Mouse (Mus musculus) mouse trophoblast stem cell (cell line): ENCODE measurements at regions not wholly inside any gene's neighbourhood (a gene's known extent, or its start where the extent isn't known, plus 50 kb on each side); places are given as distances from the start of the nearest gene placed in this dataset.
"Not testable (repeated sequence)": the region's sequence is repeated elsewhere in the genome, so short reads cannot be mapped to it uniquely, and the experiment has no call there.

ENCODE experiments used
- in situ Hi-C, 2 experiments: fragments of 300-500 bp; cut with MseI, MboI; formaldehyde crosslinking; loops; 2 replicates in 1 of 2; 3 replicates in 1 of 2; pipeline ENCODE4 v1.15.1; 2025

GRCm38 (mm10) chr10:68943239-68943638, 208.0 kb upstream of the Rhobtb1 start:
- in situ Hi-C loops: no loop called here

- in situ Hi-C loops: no loop called here
Measured at GRCm38 (mm10) chr10:68956539-68956938, 194.7 kb upstream of the Rhobtb1 start.

GRCm38 (mm10) chr10:68961376-68961775, 189.9 kb upstream of the Rhobtb1 start:
- in situ Hi-C loops: no loop called here

- in situ Hi-C loops: no loop called here
Measured at GRCm38 (mm10) chr10:68963090-68963489, 188.1 kb upstream of the Rhobtb1 start.

GRCm38 (mm10) chr10:68965271-68965670, 186.0 kb upstream of the Rhobtb1 start:
- in situ Hi-C loops: no loop called here

- in situ Hi-C loops: no loop called here
Measured at GRCm38 (mm10) chr10:68967976-68968968, 183.0 kb upstream of the Rhobtb1 start.

- in situ Hi-C loops: no loop called here
Measured at GRCm38 (mm10) chr10:68970521-68970920, 180.7 kb upstream of the Rhobtb1 start.

- in situ Hi-C loops: no loop called here
Measured at GRCm38 (mm10) chr10:68974771-68975170, 176.5 kb upstream of the Rhobtb1 start.

GRCm38 (mm10) chr10:68976443-68977025, 174.7 kb upstream of the Rhobtb1 start:
- in situ Hi-C loops: no loop called here

GRCm38 (mm10) chr10:68978115-68978514, 173.1 kb upstream of the Rhobtb1 start:
- in situ Hi-C loops: no loop called here

GRCm38 (mm10) chr10:68979949-68980348, 171.3 kb upstream of the Rhobtb1 start:
- in situ Hi-C loops: no loop called here

- in situ Hi-C loops: no loop called here
Measured at GRCm38 (mm10) chr10:68982288-68982687, 168.9 kb upstream of the Rhobtb1 start.

- in situ Hi-C loops: no loop called here
Measured at GRCm38 (mm10) chr10:68990584-68990983, 160.7 kb upstream of the Rhobtb1 start.

- in situ Hi-C loops: no loop called here
Measured at GRCm38 (mm10) chr10:68999610-69000009, 151.6 kb upstream of the Rhobtb1 start.

GRCm38 (mm10) chr10:69001654-69002435, 149.4 kb upstream of the Rhobtb1 start:
- in situ Hi-C loops: no loop called here

- in situ Hi-C loops: no loop called here
Measured at GRCm38 (mm10) chr10:69005199-69005872, 145.9 kb upstream of the Rhobtb1 start.

- in situ Hi-C loops: not testable (repeated sequence)
Measured at GRCm38 (mm10) chr10:69008679-69009078, 142.6 kb upstream of the Rhobtb1 start.

GRCm38 (mm10) chr10:69020811-69021743, 130.2 kb upstream of the Rhobtb1 start:
- in situ Hi-C loops: no loop called here

- in situ Hi-C loops: no loop called here
Measured at GRCm38 (mm10) chr10:69033410-69033809, 117.8 kb upstream of the Rhobtb1 start.

- in situ Hi-C loops: no loop called here
Measured at GRCm38 (mm10) chr10:69034390-69035120, 116.7 kb upstream of the Rhobtb1 start.
